Mouse (Mus musculus): ENCODE data around the gene Phactr3. TPM values are rescaled to one million over a fixed set of nuclear protein-coding genes. Genes with fewer than 3 reads are reported as not detected.

Phactr3 gene
- total RNA-seq, 2 experiments from 2014 or later = 133 to 153 TPM

DNA sequence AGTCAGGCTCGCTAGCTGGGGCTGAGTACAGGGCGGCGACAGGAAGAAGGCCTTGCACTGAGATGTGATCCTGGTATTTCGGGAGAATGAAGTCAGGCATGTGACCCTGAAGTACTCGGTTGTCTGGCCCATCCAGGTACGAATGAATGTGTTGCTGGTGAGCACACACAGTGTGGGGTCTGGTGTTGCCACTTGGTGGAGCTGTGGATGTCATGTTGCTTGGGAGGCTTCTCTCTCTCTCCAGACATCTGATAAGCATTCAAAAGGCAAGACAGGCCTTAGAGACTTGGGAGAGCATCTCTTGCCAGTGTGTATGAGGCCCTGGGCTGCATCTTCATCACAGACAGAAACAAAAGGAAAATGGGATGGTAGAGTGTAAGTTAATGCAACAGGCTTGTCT lies 77.3 kb downstream of the Phactr3 start:
- DNase-seq = no peak

DNA sequence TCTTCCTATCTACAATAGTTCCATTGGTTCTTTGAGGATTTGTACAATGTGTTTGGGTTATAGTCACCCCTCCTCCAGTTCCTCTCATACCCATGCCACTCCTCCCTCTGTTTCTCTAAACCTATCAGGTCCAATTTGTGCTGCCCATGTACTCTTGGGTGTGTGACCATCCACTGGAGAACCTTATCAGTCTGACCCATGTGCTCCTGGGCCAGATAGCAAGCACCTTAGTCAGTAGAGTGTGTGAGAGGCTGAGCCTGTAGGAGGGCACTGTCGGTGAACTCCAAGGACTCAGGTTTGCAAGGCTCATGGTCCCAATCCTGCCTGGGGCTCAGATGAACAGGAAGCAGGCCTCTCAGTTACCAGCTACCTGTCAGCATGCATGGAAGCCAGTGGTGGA lies 78.8 kb downstream of the Phactr3 start:
- no peak for DNase-seq

DNA sequence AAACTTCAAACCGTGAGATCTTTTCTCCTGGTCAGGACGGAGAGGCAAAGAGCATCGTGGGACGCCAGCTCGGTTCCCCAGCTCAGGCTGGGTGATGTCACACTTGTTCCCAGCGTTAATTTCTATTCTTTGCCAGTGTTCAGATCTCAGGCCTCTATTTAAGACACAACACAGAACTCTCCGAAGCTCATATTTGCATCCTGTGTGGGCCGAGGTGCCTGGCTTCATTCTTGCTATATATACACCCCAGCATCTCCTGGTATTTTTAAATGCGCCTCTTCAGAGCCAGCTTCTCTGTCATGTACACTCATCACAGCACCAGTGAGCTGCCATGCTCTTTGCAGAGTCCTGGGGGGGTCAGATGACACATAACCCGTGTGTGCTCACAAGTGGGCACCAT lies 85.7 kb downstream of the Phactr3 start:
- DNase-seq = no peak

DNA sequence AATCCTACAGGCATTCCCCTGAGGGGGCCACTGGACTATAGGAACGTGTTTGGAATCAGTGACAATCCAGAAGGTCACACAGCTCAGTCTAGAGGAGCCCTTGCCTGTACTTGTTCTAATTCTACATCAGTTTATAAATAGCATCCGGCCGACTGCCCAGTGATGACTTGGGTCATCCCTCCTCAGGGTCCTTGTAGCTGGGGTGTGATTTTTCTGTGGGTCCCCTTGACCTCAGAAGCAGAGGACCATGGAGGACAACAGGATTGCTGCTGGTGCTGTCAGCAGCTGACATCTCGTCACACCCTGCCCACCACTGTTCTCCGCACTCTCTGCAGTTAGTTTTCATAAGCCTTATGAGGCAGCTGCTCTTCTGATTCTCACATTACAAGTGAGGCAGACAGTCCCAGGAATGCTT lies 89.4 kb downstream of the Phactr3 start:
- DNase-seq = no peak

DNA sequence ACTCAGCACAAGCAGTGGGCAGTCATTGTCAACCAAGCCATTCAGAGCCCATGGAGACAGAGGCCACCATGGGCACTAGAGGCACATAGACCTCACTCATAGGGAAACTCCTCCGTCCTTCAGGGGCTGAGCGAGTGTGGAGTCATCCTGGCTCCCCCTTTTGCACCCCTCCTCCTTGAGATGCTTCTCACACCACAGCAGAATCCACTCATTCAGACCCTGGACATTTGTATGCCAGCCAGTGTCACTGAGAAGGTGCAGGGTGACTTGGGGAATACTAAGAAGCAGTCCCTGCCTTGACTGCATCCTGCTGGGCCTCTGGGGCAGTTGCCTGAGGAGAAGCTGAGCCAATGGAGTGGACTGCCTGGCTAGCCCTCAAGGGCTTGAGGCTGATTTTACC lies 95.1 kb downstream of the Phactr3 start:
- peak in 1 of 2 experiments; percentile 27 for DNase-seq

DNA sequence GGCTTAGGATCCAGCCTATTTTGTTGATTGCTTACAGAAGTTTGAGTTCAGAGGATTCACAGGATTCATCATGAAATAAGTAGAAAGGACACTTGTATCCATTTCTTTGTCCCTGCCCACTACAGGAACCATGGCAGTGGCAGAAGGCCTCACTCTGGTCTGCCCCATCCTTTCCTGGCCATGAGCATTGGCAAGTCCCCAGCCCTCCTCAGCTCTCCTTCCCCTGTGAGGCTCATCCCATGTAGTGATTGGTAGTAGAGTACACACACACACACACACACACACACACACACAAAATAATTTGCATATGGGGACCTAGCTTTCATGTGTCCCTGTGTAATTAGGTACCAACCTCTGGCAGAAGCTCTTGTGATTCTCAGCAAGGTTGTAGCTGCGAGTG lies 95.8 kb downstream of the Phactr3 start:
- DNase-seq = no peak

DNA sequence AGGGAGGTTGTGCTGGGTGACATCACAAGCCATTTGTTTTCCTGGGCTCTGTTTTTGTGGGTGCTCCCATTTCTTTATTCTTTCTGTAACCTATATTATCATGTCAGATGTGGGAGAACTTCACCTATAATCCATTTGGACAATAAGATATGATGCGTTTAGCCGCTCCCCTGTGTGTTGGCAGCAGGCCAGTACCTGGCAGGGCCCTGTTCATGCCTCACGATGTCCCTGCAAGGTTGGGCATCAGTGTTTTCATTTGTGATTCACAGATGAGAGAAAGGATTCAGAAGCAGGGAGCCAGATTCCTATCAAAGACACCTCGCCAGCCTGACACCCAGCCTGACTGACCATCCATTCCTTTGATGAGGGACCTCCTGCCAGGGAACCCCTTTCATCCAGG lies 99.7 kb downstream of the Phactr3 start:
- DNase-seq = no peak

DNA sequence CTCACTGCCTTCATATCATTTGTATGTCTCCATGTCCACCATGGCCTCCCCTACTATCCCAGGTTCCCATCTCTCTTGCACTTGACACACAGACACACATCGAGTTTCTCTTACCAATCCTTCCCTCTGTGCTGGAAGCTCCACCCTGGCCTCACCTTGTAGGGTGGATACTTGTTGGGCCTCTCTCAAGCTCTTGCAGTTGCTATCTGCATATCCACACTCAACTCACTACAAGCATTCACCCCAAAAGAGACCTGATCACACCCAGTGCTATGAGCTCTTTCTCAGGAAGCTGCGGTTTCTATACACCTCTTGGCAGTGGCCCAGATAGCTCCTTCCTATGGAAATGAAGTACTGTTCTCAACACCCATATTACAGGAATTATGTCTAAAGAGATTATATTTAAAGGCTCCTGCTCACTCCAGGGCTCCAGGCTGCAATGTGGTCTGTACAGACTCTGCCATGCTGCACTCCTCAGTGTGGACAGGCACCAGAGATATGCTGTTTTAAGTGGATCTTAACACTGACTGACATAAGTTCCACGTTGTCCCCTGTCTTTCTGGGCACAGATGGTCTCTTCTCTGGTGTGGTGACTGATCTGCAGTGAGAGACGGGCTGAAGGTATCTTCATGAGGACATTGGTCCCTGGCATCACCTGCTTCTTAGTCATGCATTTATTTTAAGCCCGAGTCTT lies 100.8 kb downstream of the Phactr3 start:
- no peak for DNase-seq

DNA sequence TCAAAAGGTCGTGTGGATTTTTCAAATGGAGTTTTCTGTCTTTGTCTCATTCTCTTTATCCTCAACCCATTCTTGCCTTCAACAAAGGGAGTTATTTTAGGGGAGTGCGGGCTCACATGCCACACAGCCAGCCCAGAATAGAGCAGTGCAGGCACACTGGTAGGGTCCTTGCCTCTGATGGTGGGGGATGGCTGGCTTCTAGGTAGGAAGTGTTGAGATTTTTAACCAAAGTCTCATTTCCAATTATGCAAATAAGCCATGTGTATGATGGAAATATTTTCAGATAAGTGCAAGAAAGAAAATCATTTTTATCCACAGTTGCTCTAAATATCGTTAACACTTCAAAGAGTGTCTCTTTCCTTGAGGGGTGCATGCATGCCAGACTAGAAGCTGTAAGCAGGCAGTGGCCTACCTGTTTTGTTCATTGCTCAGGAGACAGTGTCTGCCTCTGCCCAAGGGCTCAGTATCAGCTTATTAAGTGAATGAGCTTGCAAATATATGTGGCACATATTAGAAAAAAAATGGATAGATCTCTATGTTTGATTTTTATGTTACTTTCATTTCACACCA lies 101.5 kb downstream of the Phactr3 start:
- no peak for DNase-seq

DNA sequence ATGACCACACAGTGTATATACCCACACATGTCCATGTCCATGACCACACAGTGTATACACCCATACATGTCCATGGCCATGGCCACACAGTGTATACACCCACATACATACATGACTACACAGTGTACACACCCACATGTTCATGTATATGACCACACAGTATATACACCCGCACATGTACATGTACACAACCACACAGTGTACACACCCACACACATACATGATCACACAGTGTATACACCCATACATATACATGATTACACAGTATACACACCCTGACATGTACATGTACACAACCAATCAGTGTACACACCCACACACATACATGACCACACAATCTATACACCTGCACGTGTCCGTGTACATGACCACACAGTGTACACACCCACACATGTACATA lies 102.2 kb downstream of the Phactr3 start:
- no peak for DNase-seq

DNA sequence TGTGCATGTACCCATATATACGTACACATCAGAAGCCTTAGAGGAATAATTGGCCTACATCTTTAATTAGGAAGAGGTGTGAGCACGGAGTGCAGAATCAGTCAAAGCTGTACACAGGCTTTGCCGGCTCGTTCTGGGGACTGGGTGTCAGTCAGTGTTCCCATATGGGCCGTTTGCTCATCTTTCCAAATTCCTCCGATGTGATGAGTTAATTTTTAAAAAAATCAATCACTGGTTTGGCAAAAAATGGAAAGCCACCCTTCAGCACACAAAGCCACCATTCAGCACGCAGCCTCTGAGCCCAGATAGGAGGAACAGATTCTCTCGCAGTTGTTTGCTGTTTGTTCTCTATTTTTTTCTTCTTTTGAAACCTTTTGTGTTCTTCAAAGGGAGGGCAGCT lies 110.5 kb downstream of the Phactr3 start:
- peak; percentile 44 to 48 for DNase-seq

DNA sequence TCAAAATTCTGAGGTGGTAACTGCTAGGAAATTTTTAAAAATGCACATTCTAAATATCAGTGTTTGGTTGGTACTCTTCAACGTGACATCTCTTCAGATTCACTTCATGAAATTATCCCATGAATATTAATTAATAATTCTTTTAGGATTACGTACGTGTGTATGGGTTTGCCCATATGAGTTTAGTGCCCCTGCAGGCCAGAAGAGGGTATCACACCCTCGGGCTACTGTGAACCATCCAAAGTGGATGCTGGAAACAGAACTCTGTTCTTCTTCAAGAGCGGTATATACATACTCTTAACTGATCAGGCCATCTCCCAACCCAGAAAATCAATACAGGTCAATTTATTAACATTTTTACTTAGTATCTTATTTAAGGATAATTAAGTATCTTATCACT lies 114.7 kb downstream of the Phactr3 start:
- no peak for DNase-seq

DNA sequence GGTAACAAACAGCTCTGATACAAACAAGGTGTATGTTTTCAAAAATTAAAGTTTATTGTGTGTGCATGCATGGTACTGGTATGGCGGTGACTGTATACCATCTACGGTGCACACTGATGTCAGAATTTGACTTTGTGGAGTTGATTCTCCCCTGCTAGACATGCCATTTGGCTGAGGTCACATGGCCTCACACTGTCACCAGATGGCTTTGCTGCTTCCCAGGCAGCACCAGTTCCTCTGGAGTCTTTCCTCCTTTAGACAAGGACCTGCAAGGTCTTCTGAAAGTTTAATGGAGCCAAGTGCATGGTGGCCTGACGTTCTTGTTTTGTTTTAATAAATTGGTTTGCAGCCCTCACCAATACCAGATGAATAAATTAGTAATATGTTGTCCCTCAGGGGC lies 118.3 kb downstream of the Phactr3 start:
- DNase-seq = no peak

DNA sequence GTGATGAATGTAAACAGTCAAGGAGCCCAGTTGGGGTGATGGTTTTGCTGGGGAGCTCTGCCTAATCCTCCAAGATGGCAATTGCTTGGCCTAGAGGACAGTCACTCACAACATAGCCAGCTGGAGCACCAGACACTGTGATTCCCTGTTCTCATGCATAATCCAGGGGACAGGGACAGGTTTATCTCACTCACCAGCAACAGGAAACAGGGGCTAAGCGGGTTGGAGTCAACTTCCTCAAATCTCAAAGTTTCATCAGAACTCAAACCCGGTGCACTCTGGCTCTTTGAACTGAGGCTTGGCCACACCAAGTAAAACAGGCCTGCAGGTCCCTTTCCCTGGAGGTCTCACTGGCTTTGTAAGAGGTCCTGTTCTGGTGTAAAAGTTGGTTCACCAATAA lies 119.7 kb downstream of the Phactr3 start:
- DNase-seq = no peak

DNA sequence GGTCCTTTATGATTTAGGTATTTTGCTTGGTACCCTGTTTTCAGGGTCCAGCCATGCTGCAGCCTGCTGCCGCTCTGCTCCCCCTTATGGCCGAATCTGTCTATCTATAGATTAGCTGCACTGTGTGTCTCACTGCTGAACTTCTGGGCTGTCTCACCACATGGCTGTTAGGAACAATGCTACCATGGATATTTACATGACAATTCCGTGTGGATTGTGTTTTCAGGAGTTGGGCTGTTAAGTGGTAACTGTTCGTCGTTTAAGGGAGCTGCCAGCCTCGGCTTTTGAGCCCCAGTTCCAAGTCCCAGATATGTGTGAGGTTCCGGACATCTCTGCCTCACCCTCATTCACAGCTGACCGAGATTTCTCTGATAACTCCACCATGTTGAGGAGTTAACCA lies 122.1 kb downstream of the Phactr3 start:
- no peak for DNase-seq

DNA sequence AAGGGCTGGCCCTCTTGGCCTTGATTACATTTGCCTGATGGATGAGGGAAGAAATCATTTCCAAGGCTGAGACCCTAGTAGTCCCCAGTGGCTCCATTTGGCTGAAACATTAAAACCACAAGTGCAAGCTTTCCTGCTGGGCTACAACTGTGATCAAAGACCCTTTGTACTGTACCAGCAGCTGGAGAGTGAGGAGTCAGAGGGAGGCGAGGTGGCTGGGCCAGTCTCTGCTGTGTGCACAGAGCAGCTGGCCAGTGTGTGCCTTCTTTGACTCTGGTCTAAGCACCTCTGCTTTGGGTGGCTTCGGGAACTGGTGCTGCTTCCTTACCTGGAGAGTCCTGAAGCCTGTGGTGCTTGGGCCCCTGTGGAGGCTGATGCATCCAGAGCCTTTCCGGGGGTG lies 122.6 kb downstream of the Phactr3 start:
- DNase-seq = no peak

DNA sequence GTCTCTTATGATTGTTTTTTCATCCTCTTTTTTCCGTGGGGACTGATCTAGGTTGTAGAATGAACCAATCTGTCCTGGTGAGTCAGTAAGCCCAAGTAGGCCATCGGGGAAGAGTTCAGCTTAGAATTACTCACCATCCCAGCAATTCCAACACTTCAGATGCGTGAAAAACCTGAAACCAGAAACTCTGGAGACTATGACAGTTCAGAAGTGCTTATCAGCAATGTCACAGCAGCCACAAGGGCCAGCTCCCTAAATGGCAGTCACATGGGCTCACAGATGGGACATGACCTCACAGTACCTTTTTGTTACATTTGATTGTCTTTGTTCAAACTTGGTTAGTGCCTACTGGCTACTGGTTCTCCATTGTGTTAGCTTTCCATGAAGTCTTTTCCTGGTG lies 124.2 kb downstream of the Phactr3 start:
- no peak for DNase-seq

DNA sequence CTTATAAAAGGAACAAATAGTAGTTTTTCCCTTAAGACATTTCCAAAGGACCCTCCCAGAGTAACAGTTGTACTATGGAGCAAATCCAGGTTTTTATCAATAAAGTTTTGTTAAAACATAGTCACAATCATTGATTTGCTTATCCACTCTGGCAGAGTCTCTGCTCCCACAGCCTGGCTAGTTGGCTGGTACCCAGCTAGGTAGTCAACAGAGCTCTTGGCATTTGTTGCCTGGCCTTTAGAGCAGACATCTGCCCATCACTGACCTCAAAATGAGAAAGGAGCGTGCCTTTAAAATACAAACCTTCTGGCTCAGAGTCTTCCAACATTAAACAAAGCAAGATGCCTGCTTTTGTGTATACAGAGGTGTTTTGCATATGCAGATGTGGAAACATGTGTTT lies 126.1 kb downstream of the Phactr3 start:
- no peak for DNase-seq

DNA sequence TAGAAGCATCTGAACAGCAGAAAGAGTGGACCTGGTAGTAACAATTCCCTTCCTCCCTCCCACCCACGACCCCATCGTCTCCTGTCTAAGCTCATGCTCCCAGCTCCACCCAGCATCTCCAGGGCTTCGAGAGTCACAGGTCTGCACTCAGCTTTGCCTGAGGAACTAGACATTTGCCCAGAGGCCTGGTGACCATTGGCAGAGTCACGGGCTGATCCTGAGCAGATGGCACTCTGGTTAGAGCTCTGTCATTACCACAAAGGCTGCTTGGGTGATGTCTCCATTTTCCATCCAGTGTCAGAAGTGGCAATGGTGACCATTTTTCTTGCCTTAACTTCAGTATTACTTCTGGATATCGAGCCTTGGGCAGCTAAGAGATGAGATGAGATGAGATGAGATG lies 127.1 kb downstream of the Phactr3 start:
- DNase-seq = no peak

DNA sequence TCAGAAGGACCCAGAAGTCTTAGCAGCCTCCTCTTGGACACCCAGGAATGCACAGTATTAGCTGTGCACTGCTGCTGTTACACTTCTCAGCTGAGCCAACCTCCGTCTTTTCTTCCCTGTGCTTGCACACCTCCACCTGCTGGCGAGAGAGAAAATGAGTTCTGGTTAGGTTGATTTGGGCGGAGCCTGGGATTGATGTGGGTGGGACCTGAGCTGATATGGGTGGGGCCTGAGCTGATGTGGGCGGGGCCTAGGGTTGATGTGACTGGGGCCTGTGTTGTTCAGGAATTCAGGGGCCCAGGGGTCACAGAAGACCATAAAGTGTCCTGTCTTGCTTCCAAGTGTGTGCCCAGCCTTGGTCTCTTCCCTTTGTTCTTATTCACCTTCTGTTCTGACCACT lies 128.0 kb downstream of the Phactr3 start:
- no peak for DNase-seq

DNA sequence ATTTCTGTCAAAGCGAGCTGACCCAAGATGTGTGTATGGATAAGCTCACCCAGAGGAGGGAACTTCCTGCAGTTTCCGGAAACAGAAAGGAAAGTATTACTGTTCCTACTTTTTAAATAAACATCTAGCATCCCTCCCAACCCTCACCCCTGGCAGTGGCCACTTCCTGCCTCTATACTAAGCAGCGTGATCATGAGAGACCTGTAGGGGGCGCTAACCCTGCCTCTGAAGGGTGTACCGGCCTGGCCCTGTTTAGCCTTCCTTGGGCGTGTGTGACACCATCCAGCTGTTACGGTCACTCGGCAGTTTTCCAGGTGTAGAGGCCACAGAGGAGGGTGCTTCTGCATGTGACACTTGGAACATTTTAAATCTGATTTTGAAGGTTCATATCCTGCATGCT lies 128.5 kb downstream of the Phactr3 start:
- no peak for DNase-seq

DNA sequence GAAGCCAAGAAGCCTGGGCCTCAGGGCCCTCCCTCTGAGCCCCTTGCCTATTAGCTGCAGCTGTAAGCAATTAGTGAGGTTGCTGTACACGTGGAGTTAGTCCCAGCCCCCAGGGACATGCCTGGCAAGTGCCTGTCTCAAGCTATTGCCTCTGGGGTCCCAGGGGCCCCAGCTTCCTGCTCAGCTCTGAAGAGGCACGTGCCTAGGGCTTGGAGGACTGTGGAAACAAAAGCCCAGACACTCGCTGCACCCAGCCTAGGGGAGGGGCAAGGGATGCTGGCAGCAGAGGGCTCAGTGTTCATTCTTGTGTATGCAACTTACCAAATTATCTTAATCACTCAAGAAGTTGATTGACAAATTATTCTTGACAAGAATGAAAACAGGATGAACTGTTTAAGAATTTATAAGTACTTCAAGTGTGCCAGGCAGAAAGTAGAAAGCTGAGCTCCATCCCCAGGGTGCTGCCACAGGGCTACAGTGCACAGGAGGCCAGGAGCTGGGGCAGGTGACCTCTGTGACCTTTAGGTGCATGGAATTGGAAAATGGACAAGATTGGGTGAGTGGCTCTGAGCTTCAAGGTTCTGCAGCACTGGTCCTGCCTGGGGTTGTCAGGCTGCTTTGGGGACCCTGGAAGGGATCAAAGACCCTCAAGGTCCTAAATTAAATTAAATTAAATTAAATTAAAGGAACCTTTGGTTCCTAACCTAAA lies 138.5 kb downstream of the Phactr3 start:
- DNase-seq = no peak

DNA sequence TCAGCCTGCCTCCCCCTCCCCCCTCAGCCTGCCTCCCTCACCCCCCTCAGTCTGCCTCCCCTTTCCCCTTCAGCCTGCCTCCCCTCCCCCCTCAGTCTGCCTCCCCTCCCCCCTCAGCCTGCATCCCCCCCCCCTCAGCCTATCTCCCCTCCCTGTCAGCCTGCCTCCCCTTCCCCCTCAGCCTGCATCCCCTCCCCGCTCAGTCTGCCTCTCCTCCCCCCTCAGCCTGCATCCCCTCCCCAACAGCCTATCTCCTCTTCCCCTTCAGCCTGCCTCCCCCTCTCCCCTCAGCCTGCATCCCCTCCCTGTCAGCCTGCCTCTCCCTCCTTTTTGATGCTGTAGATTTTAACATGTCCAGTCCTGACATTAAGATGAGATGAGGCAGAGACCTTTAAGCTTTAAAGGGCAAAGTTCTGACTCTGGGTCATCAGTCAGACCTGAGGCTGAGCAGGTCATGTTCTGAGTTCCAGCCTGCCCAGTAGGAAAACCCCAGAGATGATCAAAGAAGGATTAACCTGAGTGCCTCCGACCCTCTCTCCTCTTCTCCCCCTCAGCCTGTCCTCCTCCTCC lies 139.3 kb downstream of the Phactr3 start:
- DNase-seq = no peak

DNA sequence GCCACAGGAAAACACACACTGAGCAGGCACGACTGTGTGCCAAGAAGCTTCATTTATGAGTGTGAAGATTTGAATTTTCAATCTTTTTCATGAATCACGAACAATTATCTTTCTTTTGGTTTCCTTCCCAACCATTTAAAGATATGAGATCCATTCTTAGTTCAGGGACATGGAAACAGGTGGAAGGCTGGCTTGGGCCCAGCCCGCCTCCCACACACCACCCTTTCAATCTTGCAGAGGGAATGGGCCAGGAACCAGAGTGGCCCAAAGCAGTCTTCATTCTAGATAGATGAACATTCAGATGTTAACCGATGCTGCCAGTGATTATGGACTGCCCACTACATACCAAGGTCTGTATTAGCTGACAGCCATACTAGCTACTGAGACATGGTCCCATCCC lies 144.3 kb downstream of the Phactr3 start:
- DNase-seq = no peak

Data from layer of hippocampus, postnatal 36 days (tissue).